Mouse (Mus musculus): ENCODE data around the gene Phex.

DNA sequence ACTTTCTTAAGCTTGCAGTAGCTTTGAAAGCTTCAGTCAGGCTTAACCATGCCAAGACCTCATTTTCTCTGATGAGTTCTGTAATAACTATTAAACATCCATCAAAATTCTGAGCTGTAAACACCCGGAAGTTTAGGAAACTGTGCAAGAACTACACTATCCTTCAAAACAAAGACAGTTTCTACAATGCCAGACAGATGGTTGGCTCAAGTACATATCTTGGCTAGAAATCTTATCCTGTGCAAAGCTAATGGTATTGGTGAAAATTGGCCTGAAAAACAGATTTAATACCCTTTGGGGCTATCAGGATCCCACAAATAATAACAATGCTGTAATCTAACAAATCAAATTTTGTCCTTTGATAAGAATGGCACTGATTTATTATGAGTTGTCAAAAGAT is 138.5 kb downstream of the Phex start:
- no peak for TF ChIP-seq CTCF (IDR thresholded peaks at IDR 0.05; ENCODE audit: low read depth)
- no peak for TF ChIP-seq EP300 (IDR thresholded peaks at IDR 0.05; ENCODE audit: low read depth)
